Comparison of ENCODE assay signal across 9 mouse cellular contexts in genomic region chr4:138729018-138729703, GRCm38 (mm10). TPM values are rescaled to one million over a fixed set of nuclear protein-coding genes. Genes with fewer than 3 reads are reported as not detected.
DNase-seq lines count a peak whose midpoint lies in the region; ATAC-seq and TF ChIP-seq lines count a peak whose summit lies in the region.
"Had no signal": no experiment of that assay in that cellular context is flagged by ENCODE, and none has a peak within 500 bp of the region (broad histone marks: within the 10 kb centered on the region; RNA-seq: fewer than 3 reads in every experiment).

No protein-coding gene starts in this region.

- H3K36me3 ChIP-seq in hindbrain, embryonic 10.5 days: no peaks in the 10 kb centered on the region
- no peaks in the 10 kb centered on the region for H3K36me3 ChIP-seq in hindbrain, embryonic 12.5 days
- H3K36me3 ChIP-seq in forebrain, postnatal 0 days (ENCODE audit: insufficient read depth): no peaks in the 10 kb centered on the region
- H3K36me3 ChIP-seq in midbrain, embryonic 13.5 days: no peaks in the 10 kb centered on the region

- H3K4me3 ChIP-seq in hindbrain, embryonic 10.5 days: no peak overlapping the region
- H3K4me3 ChIP-seq in hindbrain, embryonic 12.5 days: no peak overlapping the region
- no peak overlapping the region for H3K4me3 ChIP-seq in forebrain, postnatal 0 days (ENCODE audit: low read depth, low read length)
- H3K4me3 ChIP-seq in midbrain, embryonic 13.5 days (replicated peaks): no peak overlapping the region

- no peak for TF ChIP-seq CTCF in forebrain, postnatal 0 days (IDR thresholded peaks at IDR 0.05; ENCODE audit: low read depth)

- no peak overlapping the region for H3K4me2 ChIP-seq in hindbrain, embryonic 12.5 days (replicated peaks)
- H3K4me2 ChIP-seq in forebrain, postnatal 0 days (ENCODE audit: low read depth): no peak overlapping the region
- no peak overlapping the region for H3K4me2 ChIP-seq in midbrain, embryonic 13.5 days (replicated peaks)

- ATAC-seq in hindbrain, embryonic 12.5 days (ENCODE audit: low FRiP score): no peak
- ATAC-seq in forebrain, postnatal 0 days: peak; percentile 55
- peak; percentile 72 for ATAC-seq in midbrain, embryonic 13.5 days

- H3K9me3 ChIP-seq in hindbrain, embryonic 10.5 days: no peaks in the 10 kb centered on the region
- H3K9me3 ChIP-seq in hindbrain, embryonic 12.5 days (replicated peaks): no peaks in the 10 kb centered on the region
- no peaks in the 10 kb centered on the region for H3K9me3 ChIP-seq in forebrain, postnatal 0 days (ENCODE audit: low read length)
- no peaks in the 10 kb centered on the region for H3K9me3 ChIP-seq in midbrain, embryonic 13.5 days

- H3K27me3 ChIP-seq in hindbrain, embryonic 10.5 days (ENCODE audit: insufficient read depth, poor library complexity, severe bottlenecking): no peaks in the 10 kb centered on the region
- H3K27me3 ChIP-seq in hindbrain, embryonic 12.5 days: no peaks in the 10 kb centered on the region
- H3K27me3 ChIP-seq in forebrain, postnatal 0 days (ENCODE audit: insufficient read depth, low read length): no peaks in the 10 kb centered on the region
- H3K27me3 ChIP-seq in midbrain, embryonic 13.5 days: no peaks in the 10 kb centered on the region

- H3K9ac ChIP-seq in hindbrain, embryonic 12.5 days: no peak overlapping the region
- H3K9ac ChIP-seq in forebrain, postnatal 0 days: no peak overlapping the region
- H3K9ac ChIP-seq in midbrain, embryonic 13.5 days (replicated peaks): no peak overlapping the region

- peaks cover 30% of the 10 kb centered on the region for H3K4me1 ChIP-seq in hindbrain, embryonic 10.5 days (replicated peaks)
- peaks cover 25% of the 10 kb centered on the region for H3K4me1 ChIP-seq in hindbrain, embryonic 12.5 days
- peaks cover 17% of the 10 kb centered on the region; the same call in 1 of the 2 replicates for H3K4me1 ChIP-seq in forebrain, postnatal 0 days (ENCODE audit: insufficient read depth)
- peaks cover 23% of the 10 kb centered on the region for H3K4me1 ChIP-seq in midbrain, embryonic 13.5 days (replicated peaks)

- DNase-seq in hindbrain, embryonic 10.5 days (ENCODE audit: low spot score): peak; percentile 41
- peak; percentile 48 for DNase-seq in forebrain, postnatal 0 days
- peak; percentile 81 for DNase-seq in kidney, postnatal 10 days
- DNase-seq in ovary, postnatal 36 days (ENCODE audit: low spot score): no peak
- no peak for DNase-seq in gastrocnemius, adult 8-10 months (ENCODE audit: low spot score in 2 of 2)
- no peak for DNase-seq in cerebellum, postnatal 14 days

- peak overlapping the region; percentile 67 for H3K27ac ChIP-seq in hindbrain, embryonic 10.5 days
- H3K27ac ChIP-seq in hindbrain, embryonic 12.5 days: no peak overlapping the region
- H3K27ac ChIP-seq in forebrain, postnatal 0 days (ENCODE audit: low read depth, low read length): no peak overlapping the region
- H3K27ac ChIP-seq in midbrain, embryonic 13.5 days: peak overlapping the region; percentile 15; the same call in 1 of the 2 replicates

- 29% methylated on average over 9 of the region's 9 CpGs for WGBS in hindbrain, embryonic 10.5 days
- 27% methylated on average over 9 of the region's 9 CpGs for WGBS in hindbrain, embryonic 12.5 days
- 18% methylated on average over 9 of the region's 9 CpGs for WGBS in forebrain, postnatal 0 days
- 22% methylated on average over 9 of the region's 9 CpGs for WGBS in midbrain, embryonic 13.5 days

RNA-seq across cellular contexts. Expression of gene Pla2g2c, which starts 4.6 kb away (rescaled TPM):
- polyA plus RNA-seq in hindbrain, embryonic 10.5 days (2016; fragmentation: Nextera tagmentation; extraction: Ambion mirVana): 0.89 and 0.95 TPM in 2 replicates
- 0.46 and 0.64 TPM in 2 replicates for polyA plus RNA-seq in hindbrain, embryonic 12.5 days (2016; fragmentation: Nextera tagmentation; extraction: Ambion mirVana)
- 0.24 and 0.77 TPM in 2 replicates for total RNA-seq in forebrain, postnatal 0 days (2014; rRNA removed)
- 0.28 and 0.42 TPM in 2 replicates for polyA plus RNA-seq in forebrain, postnatal 0 days (2015; fragmentation: Nextera tagmentation; extraction: Ambion mirVana)
- polyA plus RNA-seq in midbrain, embryonic 13.5 days (2015; fragmentation: Nextera tagmentation; extraction: Ambion mirVana): 0.66 and 0.73 TPM in 2 replicates
- total RNA-seq in gastrocnemius, adult 8-10 months (2022): not detected
- total RNA-seq: megakaryocyte, adult 5-6 weeks had no signal

RNA-seq across cellular contexts. Expression of gene Ubxn10, which starts 7.8 kb away (rescaled TPM):
- 2.3 and 4.6 TPM in 2 replicates for polyA plus RNA-seq in hindbrain, embryonic 10.5 days (2016; fragmentation: Nextera tagmentation; extraction: Ambion mirVana)
- polyA plus RNA-seq in hindbrain, embryonic 12.5 days (2016; fragmentation: Nextera tagmentation; extraction: Ambion mirVana): 3.8 and 4.5 TPM in 2 replicates
- total RNA-seq in forebrain, postnatal 0 days (2014; rRNA removed): 4.0 and 5.6 TPM in 2 replicates
- polyA plus RNA-seq in forebrain, postnatal 0 days (2015; fragmentation: Nextera tagmentation; extraction: Ambion mirVana): 2.4 and 3.5 TPM in 2 replicates
- polyA plus RNA-seq in midbrain, embryonic 13.5 days (2015; fragmentation: Nextera tagmentation; extraction: Ambion mirVana): 2.5 and 3.1 TPM in 2 replicates
- total RNA-seq in gastrocnemius, adult 8-10 months (2022): under 1 TPM in 2 of 4 experiments, not detected in 2; 0.20 to 0.36 TPM
- total RNA-seq: megakaryocyte, adult 5-6 weeks had no signal

RNA-seq across cellular contexts. Expression of gene Pla2g2f, which starts 28.3 kb away (rescaled TPM):
- 0.84 and 1.2 TPM in 2 replicates for polyA plus RNA-seq in hindbrain, embryonic 10.5 days (2016; fragmentation: Nextera tagmentation; extraction: Ambion mirVana)
- polyA plus RNA-seq in hindbrain, embryonic 12.5 days (2016; fragmentation: Nextera tagmentation; extraction: Ambion mirVana): 0.14 TPM in 1 of 2 replicates, not detected in the other
- total RNA-seq in forebrain, postnatal 0 days (2014; rRNA removed): 0.23 TPM in 1 of 2 replicates, not detected in the other
- polyA plus RNA-seq in forebrain, postnatal 0 days (2015; fragmentation: Nextera tagmentation; extraction: Ambion mirVana): not detected in 2 replicates
- polyA plus RNA-seq in midbrain, embryonic 13.5 days (2015; fragmentation: Nextera tagmentation; extraction: Ambion mirVana): 0.16 TPM in 1 of 2 replicates, not detected in the other
- under 1 TPM in 1 of 4 experiments, not detected in 3; 0.12 TPM for total RNA-seq in gastrocnemius, adult 8-10 months (2022)
- total RNA-seq: megakaryocyte, adult 5-6 weeks had no signal

RNA-seq across cellular contexts. Expression of gene Pla2g2d, which starts 46.4 kb away (rescaled TPM):
- polyA plus RNA-seq in hindbrain, embryonic 10.5 days (2016; fragmentation: Nextera tagmentation; extraction: Ambion mirVana): 1.0 and 1.4 TPM in 2 replicates
- 0.61 and 0.91 TPM in 2 replicates for polyA plus RNA-seq in hindbrain, embryonic 12.5 days (2016; fragmentation: Nextera tagmentation; extraction: Ambion mirVana)
- total RNA-seq in forebrain, postnatal 0 days (2014; rRNA removed): 0.38 TPM in 1 of 2 replicates, not detected in the other
- polyA plus RNA-seq in forebrain, postnatal 0 days (2015; fragmentation: Nextera tagmentation; extraction: Ambion mirVana): 0.23 TPM in 1 of 2 replicates, not detected in the other
- polyA plus RNA-seq in midbrain, embryonic 13.5 days (2015; fragmentation: Nextera tagmentation; extraction: Ambion mirVana): 0.07 and 0.22 TPM in 2 replicates
- total RNA-seq in gastrocnemius, adult 8-10 months (2022): under 1 TPM in 3 of 4 experiments, not detected in 1; 0.29 to 0.47 (median 0.36) TPM
- total RNA-seq: megakaryocyte, adult 5-6 weeks had no signal

Comparison
In these comparisons a context has a peak if more than half of its experiments do, and no peak if none do; other contexts are left out.
1. H3K27ac ChIP-seq: peak in hindbrain, embryonic 10.5 days (single experiment) and midbrain, embryonic 13.5 days (single experiment); none in hindbrain, embryonic 12.5 days (single experiment) and forebrain, postnatal 0 days (single experiment).
2. DNase-seq: peak in hindbrain, embryonic 10.5 days (single experiment), forebrain, postnatal 0 days (single experiment) and kidney, postnatal 10 days (single experiment); none in ovary, postnatal 36 days (single experiment), gastrocnemius, adult 8-10 months (0 of 2) and cerebellum, postnatal 14 days (0 of 2).